Mouse (Mus musculus) forebrain, embryonic 16.5 days (tissue): Measurements from ENCODE around the gene Rinl. TPM values are rescaled to one million over a fixed set of nuclear protein-coding genes. Genes with fewer than 3 reads are reported as not detected.

Experiments
- ATAC-seq: fragments of 200-750 bp; cut with Nextera tagmentation; 2 replicates; pipeline ENCODE4 v1.8.0; 2017; ENCODE audit warnings: mild to moderate bottlenecking, moderate library complexity
- H3K27ac ChIP-seq: fragments of 300-500 bp; sonication (generic); 2 replicates; pipeline ENCODE4 v1.5.1; 2014; ENCODE audit warnings: low read length, control low read depth
- H3K27me3 ChIP-seq: fragments of 300-500 bp; sonication (generic); replicated peaks from 2 replicates; pipeline ENCODE4 v1.6.1; 2014; ENCODE audit warnings: low read length; ENCODE audit not compliant: control insufficient read depth, insufficient read depth
- H3K36me3 ChIP-seq: fragments of 300-500 bp; sonication (generic); 2 replicates; pipeline ENCODE4 v1.6.1; 2014; ENCODE audit not compliant: control insufficient read depth, insufficient read depth
- H3K4me1 ChIP-seq: fragments of 300-500 bp; sonication (generic); replicated peaks from 2 replicates; pipeline ENCODE4 v1.6.1; 2014; ENCODE audit warnings: low read length; ENCODE audit not compliant: control insufficient read depth, insufficient read depth
- H3K4me2 ChIP-seq: fragments of 300-500 bp; sonication (generic); 2 replicates; pipeline ENCODE4 v1.6.1; 2014; ENCODE audit warnings: mild to moderate bottlenecking, low read length, control low read depth
- H3K4me3 ChIP-seq: fragments of 300-500 bp; sonication (generic); replicated peaks from 2 replicates; pipeline ENCODE4 v1.5.1; 2014; ENCODE audit warnings: mild to moderate bottlenecking, low read length, control low read depth
- H3K9ac ChIP-seq: fragments of 300-500 bp; sonication (generic); replicated peaks from 2 replicates; pipeline ENCODE4 v1.6.1; 2014; ENCODE audit warnings: low read depth, low read length, control low read depth
- H3K9me3 ChIP-seq: fragments of 300-500 bp; sonication (generic); 2 replicates; pipeline ENCODE4 v1.6.1; 2016; ENCODE audit warnings: low read length; ENCODE audit not compliant: control insufficient read depth
- WGBS: fragments of 180-500 bp; shearing (Covaris S2); extraction: QIAGEN DNeasy Blood & Tissue Kit; methylation state at CpG from one replicate; pipeline ENCODE4 v1.1.7; 2014; 5-methylcytosine and 5-hydroxymethylcytosine counted together
- polyA plus RNA-seq: library from polyadenylated mRNA; unstranded; fragments of >200 nt; fragmentation: Nextera tagmentation; extraction: Ambion mirVana; gene quantifications from 2 replicates; pipeline ENCODE4 v1.2.1, GENCODE M21; 2015

Rinl gene
- polyA plus RNA-seq, 1 experiment from 2014 or later, result 1.3 TPM

- no peak overlapping the region for H3K9ac ChIP-seq
Measured at GRCm38 (mm10) chr7:28817957-28818356, 29.2 kb downstream of the Rinl start.

GRCm38 (mm10) chr7:28818436-28818835 lies 29.7 kb downstream of the Rinl start:
- H3K9me3 ChIP-seq, result no peaks in the 10 kb centered on the region
- H3K36me3 ChIP-seq, result peaks cover 75% of the 10 kb centered on the region
- H3K9ac ChIP-seq, result no peak overlapping the region
- no peaks in the 10 kb centered on the region for H3K27me3 ChIP-seq
- no peak overlapping the region for H3K4me2 ChIP-seq
- peaks cover 9% of the 10 kb centered on the region for H3K4me1 ChIP-seq
- 86% methylated on average over 18 of the region's 18 CpGs for WGBS
- no peak overlapping the region for H3K27ac ChIP-seq
- ATAC-seq, result no peak
- no peak overlapping the region for H3K4me3 ChIP-seq

More at GRCm38 (mm10) chr7:28817957-28818356, 29.2 kb downstream of the Rinl start:
- H3K27ac ChIP-seq, result no peak overlapping the region
- H3K27me3 ChIP-seq, result no peaks in the 10 kb centered on the region
- H3K9me3 ChIP-seq, result no peaks in the 10 kb centered on the region
- no peak overlapping the region for H3K4me3 ChIP-seq
- H3K4me1 ChIP-seq, result peaks cover 14% of the 10 kb centered on the region
- H3K36me3 ChIP-seq, result peaks cover 79% of the 10 kb centered on the region
- no peak overlapping the region for H3K4me2 ChIP-seq
- ATAC-seq, result no peak
- 79% methylated on average over 4 of the region's 4 CpGs for WGBS

GRCm38 (mm10) chr7:28818861-28819452 lies 30.2 kb downstream of the Rinl start:
- Histone ChIP-seq H3K4me3 (no peak overlapping the region), H3K9ac (no peak overlapping the region), H3K4me1 (0 out of 2 replicates have a peak, but pooled peaks cover 7% of the 10 kb centered on the region), H3K27me3 (no peaks in the 10 kb centered on the region), H3K4me2 (no peak overlapping the region), H3K36me3 (peaks cover 70% of the 10 kb centered on the region), H3K9me3 (no peaks in the 10 kb centered on the region), H3K27ac (no peak overlapping the region)
- ATAC-seq, result no peak
- WGBS, result 79% methylated on average over 4 of the region's 4 CpGs

GRCm38 (mm10) chr7:28819571-28819970 lies 30.8 kb downstream of the Rinl start:
- WGBS, result 86% methylated on average over 4 of the region's 4 CpGs
- H3K4me1 ChIP-seq, result peaks cover 10% of the 10 kb centered on the region
- no peak overlapping the region for H3K27ac ChIP-seq

GRCm38 (mm10) chr7:28820358-28821260 lies 31.8 kb downstream of the Rinl start:
- H3K4me2 ChIP-seq, result no peak overlapping the region
- no peaks in the 10 kb centered on the region for H3K9me3 ChIP-seq
- H3K9ac ChIP-seq, result no peak overlapping the region
- H3K27me3 ChIP-seq, result no peaks in the 10 kb centered on the region
- no peak for ATAC-seq
- no peak overlapping the region for H3K27ac ChIP-seq
- peaks cover 56% of the 10 kb centered on the region for H3K36me3 ChIP-seq
- peaks cover 15% of the 10 kb centered on the region for H3K4me1 ChIP-seq
- no peak overlapping the region for H3K4me3 ChIP-seq
- 45% methylated on average over 12 of the region's 12 CpGs for WGBS

More at GRCm38 (mm10) chr7:28819571-28819970, 30.8 kb downstream of the Rinl start:
- H3K9me3 ChIP-seq, result no peaks in the 10 kb centered on the region
- peaks cover 63% of the 10 kb centered on the region for H3K36me3 ChIP-seq
- H3K9ac ChIP-seq, result no peak overlapping the region
- no peak overlapping the region for H3K4me2 ChIP-seq
- no peak overlapping the region for H3K4me3 ChIP-seq
- H3K27me3 ChIP-seq, result no peaks in the 10 kb centered on the region
- ATAC-seq, result no peak

- H3K27me3 ChIP-seq, result no peaks in the 10 kb centered on the region
- no peaks in the 10 kb centered on the region for H3K9me3 ChIP-seq
- H3K27ac ChIP-seq, result no peak overlapping the region
- ATAC-seq, result no peak
- H3K9ac ChIP-seq, result no peak overlapping the region
- peaks cover 48% of the 10 kb centered on the region for H3K36me3 ChIP-seq
- no peak overlapping the region for H3K4me3 ChIP-seq
- peaks cover 21% of the 10 kb centered on the region for H3K4me1 ChIP-seq
- WGBS, result 78% methylated on average over 10 of the region's 10 CpGs
- no peak overlapping the region for H3K4me2 ChIP-seq
Measured at GRCm38 (mm10) chr7:28821261-28821831, 32.6 kb downstream of the Rinl start.

- 54% methylated on average over 1 of the region's 1 CpGs for WGBS
- H3K9ac ChIP-seq, result no peak overlapping the region
- H3K4me3 ChIP-seq, result no peak overlapping the region
- no peaks in the 10 kb centered on the region for H3K27me3 ChIP-seq
- no peak overlapping the region for H3K4me2 ChIP-seq
- no peak for ATAC-seq
- H3K9me3 ChIP-seq, result no peaks in the 10 kb centered on the region
- no peak overlapping the region for H3K27ac ChIP-seq
- H3K4me1 ChIP-seq, result peaks cover 14% of the 10 kb centered on the region
- peaks cover 39% of the 10 kb centered on the region for H3K36me3 ChIP-seq
Measured at GRCm38 (mm10) chr7:28822556-28822955, 33.8 kb downstream of the Rinl start.

GRCm38 (mm10) chr7:28822993-28823903 lies 34.5 kb downstream of the Rinl start:
- ATAC-seq, result no peak
- H3K4me1 ChIP-seq, result peaks cover 14% of the 10 kb centered on the region
- no peaks in the 10 kb centered on the region for H3K27me3 ChIP-seq
- H3K9me3 ChIP-seq, result no peaks in the 10 kb centered on the region
- H3K4me3 ChIP-seq, result no peak overlapping the region
- no peak overlapping the region for H3K27ac ChIP-seq
- peaks cover 36% of the 10 kb centered on the region for H3K36me3 ChIP-seq
- WGBS, result 53% methylated on average over 10 of the region's 10 CpGs
- no peak overlapping the region for H3K4me2 ChIP-seq
- no peak overlapping the region for H3K9ac ChIP-seq
